In genomic region chr16:13359405-13359858, GRCm38 (mm10) we compare ENCODE assay signal across 10 mouse cellular contexts.
A peak's percentile ranks its signal among the peaks of the same experiment; 100 is the strongest.
DNase-seq lines count a peak whose midpoint lies in the region; ATAC-seq and TF ChIP-seq lines count a peak whose summit lies in the region.
"Had no signal": no experiment of that assay in that cellular context is flagged by ENCODE, and none has a peak within 500 bp of the region (broad histone marks: within the 10 kb centered on the region; RNA-seq: fewer than 3 reads in every experiment).

No protein-coding gene starts in this region.

- peak; percentile 25 for DNase-seq in forebrain, postnatal 0 days
- DNase-seq in forebrain, embryonic 11.5 days (ENCODE audit: low spot score): no peak
- DNase-seq in brain, adult 2 months (ENCODE audit: low read depth, low spot score): peak; percentile 82
- DNase-seq in liver, postnatal 0 days: no peak
- no peak for DNase-seq in thymus, postnatal 36 days
- no peak for DNase-seq in thymus, postnatal 4 days
- DNase-seq in right cerebral cortex, postnatal 36 days (ENCODE audit: low spot score in 2 of 2): no peak

- H3K27ac ChIP-seq in forebrain, postnatal 0 days (ENCODE audit: low read depth, low read length): peak overlapping the region; percentile 46; the same call in 1 of the 2 replicates
- H3K27ac ChIP-seq in forebrain, embryonic 11.5 days (ENCODE audit: low read depth, low read length): no peak overlapping the region
- peak overlapping the region; percentile 60 for H3K27ac ChIP-seq in heart, embryonic 12.5 days (ENCODE audit: poor library complexity, severe bottlenecking)
- 0 out of 2 replicates have a peak overlapping the region, but pooled peaks have one; percentile 1 for H3K27ac ChIP-seq in liver, postnatal 0 days (ENCODE audit: low read depth)
- H3K27ac ChIP-seq: embryonic facial prominence, embryonic 15.5 days; liver, embryonic 15.5 days had no signal

- 49% methylated on average over 9 of the region's 9 CpGs for WGBS in forebrain, postnatal 0 days
- WGBS in forebrain, embryonic 11.5 days: 72% methylated on average over 9 of the region's 9 CpGs
- WGBS in heart, embryonic 12.5 days: 15% methylated on average over 9 of the region's 9 CpGs
- WGBS in liver, postnatal 0 days (ENCODE audit: insufficient replicate concordance): 22% methylated on average over 9 of the region's 9 CpGs

- H3K9me3 ChIP-seq in forebrain, postnatal 0 days (ENCODE audit: low read length): no peaks in the 10 kb centered on the region
- no peaks in the 10 kb centered on the region for H3K9me3 ChIP-seq in forebrain, embryonic 11.5 days (ENCODE audit: control insufficient read depth, low read length)
- H3K9me3 ChIP-seq in heart, embryonic 12.5 days (replicated peaks): no peaks in the 10 kb centered on the region
- H3K9me3 ChIP-seq in liver, postnatal 0 days (ENCODE audit: low read length): no peaks in the 10 kb centered on the region
- H3K9me3 ChIP-seq: embryonic facial prominence, embryonic 15.5 days; liver, embryonic 15.5 days had no signal

- H3K4me2 ChIP-seq in forebrain, postnatal 0 days (ENCODE audit: low read depth): peak overlapping the region; percentile 60
- no peak overlapping the region for H3K4me2 ChIP-seq in forebrain, embryonic 11.5 days (ENCODE audit: low read depth, low read length, severe bottlenecking)
- H3K4me2 ChIP-seq in heart, embryonic 12.5 days: peak overlapping the region; percentile 62
- no peak overlapping the region for H3K4me2 ChIP-seq in liver, postnatal 0 days (ENCODE audit: low read depth, low read length)
- H3K4me2 ChIP-seq: embryonic facial prominence, embryonic 15.5 days; liver, embryonic 15.5 days had no signal

- no peaks in the 10 kb centered on the region for H3K27me3 ChIP-seq in forebrain, postnatal 0 days (ENCODE audit: insufficient read depth, low read length)
- H3K27me3 ChIP-seq in forebrain, embryonic 11.5 days (ENCODE audit: control insufficient read depth, insufficient read depth, low read length): no peaks in the 10 kb centered on the region
- H3K27me3 ChIP-seq in heart, embryonic 12.5 days (replicated peaks): no peaks in the 10 kb centered on the region
- H3K27me3 ChIP-seq in liver, postnatal 0 days (ENCODE audit: insufficient read depth, low read length): no peaks in the 10 kb centered on the region
- H3K27me3 ChIP-seq: embryonic facial prominence, embryonic 15.5 days; liver, embryonic 15.5 days had no signal

- ATAC-seq in forebrain, postnatal 0 days: no peak
- no peak for ATAC-seq in forebrain, embryonic 11.5 days (replicated peaks; ENCODE audit: low FRiP score)
- no peak; the same call in 1 of the 2 replicates for ATAC-seq in heart, embryonic 12.5 days (ENCODE audit: insufficient number of reproducible peaks, low FRiP score)
- no peak; the same call in 1 of the 2 replicates for ATAC-seq in liver, postnatal 0 days

- no peak for TF ChIP-seq CTCF in forebrain, postnatal 0 days (IDR thresholded peaks at IDR 0.05; ENCODE audit: low read depth)
- TF ChIP-seq CTCF in liver, postnatal 0 days (IDR thresholded peaks at IDR 0.05; ENCODE audit: low read depth): no peak

- no peaks in the 10 kb centered on the region for H3K36me3 ChIP-seq in forebrain, postnatal 0 days (ENCODE audit: insufficient read depth)
- no peaks in the 10 kb centered on the region for H3K36me3 ChIP-seq in forebrain, embryonic 11.5 days (ENCODE audit: control insufficient read depth, insufficient read depth, low read length)
- H3K36me3 ChIP-seq in heart, embryonic 12.5 days: no peaks in the 10 kb centered on the region
- H3K36me3 ChIP-seq in liver, postnatal 0 days (replicated peaks; ENCODE audit: insufficient read depth, low read length): no peaks in the 10 kb centered on the region
- H3K36me3 ChIP-seq: embryonic facial prominence, embryonic 15.5 days; liver, embryonic 15.5 days had no signal

- peak overlapping the region; percentile 39 for H3K4me3 ChIP-seq in forebrain, postnatal 0 days (ENCODE audit: low read depth, low read length)
- H3K4me3 ChIP-seq in forebrain, embryonic 11.5 days (ENCODE audit: low read depth, low read length): no peak overlapping the region
- H3K4me3 ChIP-seq in heart, embryonic 12.5 days: peak overlapping the region; percentile 18
- no peak overlapping the region for H3K4me3 ChIP-seq in liver, postnatal 0 days (ENCODE audit: low read depth, low read length)
- H3K4me3 ChIP-seq: embryonic facial prominence, embryonic 15.5 days; liver, embryonic 15.5 days had no signal

- peak overlapping the region; percentile 57 for H3K9ac ChIP-seq in forebrain, postnatal 0 days
- no peak overlapping the region for H3K9ac ChIP-seq in forebrain, embryonic 11.5 days (ENCODE audit: low read length)
- peak overlapping the region; percentile 64 for H3K9ac ChIP-seq in heart, embryonic 12.5 days
- no peak overlapping the region for H3K9ac ChIP-seq in liver, postnatal 0 days (replicated peaks)
- H3K9ac ChIP-seq: embryonic facial prominence, embryonic 15.5 days; liver, embryonic 15.5 days had no signal

- H3K4me1 ChIP-seq in forebrain, postnatal 0 days (ENCODE audit: insufficient read depth): peaks cover 12% of the 10 kb centered on the region; the same call in 1 of the 2 replicates
- H3K4me1 ChIP-seq in forebrain, embryonic 11.5 days (replicated peaks; ENCODE audit: control insufficient read depth, insufficient read depth, low read length): peaks cover 4% of the 10 kb centered on the region; the same call in 1 of the 2 replicates
- peaks cover 65% of the 10 kb centered on the region for H3K4me1 ChIP-seq in heart, embryonic 12.5 days (replicated peaks)
- peaks cover 18% of the 10 kb centered on the region for H3K4me1 ChIP-seq in liver, postnatal 0 days (ENCODE audit: insufficient read depth)

- TF ChIP-seq EP300 in liver, postnatal 0 days (IDR thresholded peaks at IDR 0.05; ENCODE audit: low read depth): no peak

Comparison
In these comparisons a context has a peak if more than half of its experiments do, and no peak if none do; other contexts are left out.
1. DNase-seq: peak in forebrain, postnatal 0 days (single experiment) and brain, adult 2 months (single experiment); none in forebrain, embryonic 11.5 days (single experiment), liver, postnatal 0 days (single experiment), thymus, postnatal 36 days (0 of 2), thymus, postnatal 4 days (single experiment) and right cerebral cortex, postnatal 36 days (0 of 2).
2. H3K4me2 ChIP-seq: peak in forebrain, postnatal 0 days (single experiment) and heart, embryonic 12.5 days (single experiment); none in forebrain, embryonic 11.5 days (single experiment) and liver, postnatal 0 days (single experiment).
3. H3K4me3 ChIP-seq: peak in forebrain, postnatal 0 days (single experiment) and heart, embryonic 12.5 days (single experiment); none in forebrain, embryonic 11.5 days (single experiment) and liver, postnatal 0 days (single experiment).
4. H3K9ac ChIP-seq: peak in forebrain, postnatal 0 days (single experiment) and heart, embryonic 12.5 days (single experiment); none in forebrain, embryonic 11.5 days (single experiment) and liver, postnatal 0 days (single experiment).